ENCODE assay signal across 25 mouse cellular contexts in genomic region chr14:31597446-31597845, GRCm38 (mm10). TPM values are rescaled to one million over a fixed set of nuclear protein-coding genes. Genes with fewer than 3 reads are reported as not detected.
"Had no signal": no experiment of that assay in that cellular context is flagged by ENCODE, and none has a peak within 500 bp of the region (broad histone marks: within the 10 kb centered on the region; RNA-seq: fewer than 3 reads in every experiment).

No protein-coding gene starts in this region.

- H3K27me3 ChIP-seq: kidney, embryonic 15.5 days; lung, embryonic 15.5 days; midbrain, embryonic 12.5 days; midbrain, embryonic 15.5 days; neural tube, embryonic 12.5 days; neural tube, embryonic 15.5 days had no signal

- H3K36me3 ChIP-seq: kidney, embryonic 15.5 days; lung, embryonic 15.5 days; midbrain, embryonic 12.5 days; midbrain, embryonic 15.5 days; neural tube, embryonic 12.5 days; neural tube, embryonic 15.5 days had no signal

- ATAC-seq: midbrain, embryonic 15.5 days had no signal

- DNase-seq: kidney, adult 11 months; kidney, adult 8-10 months; kidney, postnatal 10 days; kidney, postnatal 36 days; layer of hippocampus, postnatal 36 days; lung, adult 18-20 months; lung, postnatal 10 days; lung, postnatal 4 days; right cerebral cortex, adult 18-20 months; right cerebral cortex, postnatal 14 days; spleen, adult 18-20 months; thymus, adult 18-20 months; thymus, postnatal 36 days had no signal

- H3K9me3 ChIP-seq: kidney, embryonic 15.5 days; lung, embryonic 15.5 days; midbrain, embryonic 12.5 days; midbrain, embryonic 15.5 days; neural tube, embryonic 12.5 days; neural tube, embryonic 15.5 days had no signal

- H3K9ac ChIP-seq: kidney, embryonic 15.5 days; liver, embryonic 14.5 days; lung, embryonic 15.5 days; midbrain, embryonic 12.5 days; midbrain, embryonic 15.5 days; neural tube, embryonic 12.5 days; neural tube, embryonic 15.5 days had no signal

- H3K27ac ChIP-seq: kidney, embryonic 15.5 days; left cerebral cortex, adult 2 months; liver, embryonic 14.5 days; lung, embryonic 15.5 days; midbrain, embryonic 12.5 days; midbrain, embryonic 15.5 days; neural tube, embryonic 12.5 days; neural tube, embryonic 15.5 days had no signal

- H3K4me2 ChIP-seq: kidney, embryonic 15.5 days; lung, embryonic 15.5 days; midbrain, embryonic 12.5 days; midbrain, embryonic 15.5 days; neural tube, embryonic 12.5 days; neural tube, embryonic 15.5 days had no signal

- H3K4me3 ChIP-seq: kidney, embryonic 15.5 days; left cerebral cortex, adult 2 months; lung, embryonic 15.5 days; midbrain, embryonic 12.5 days; midbrain, embryonic 15.5 days; neural tube, embryonic 12.5 days; neural tube, embryonic 15.5 days had no signal

- H3K4me1 ChIP-seq: kidney, embryonic 15.5 days; lung, embryonic 15.5 days; midbrain, embryonic 12.5 days; midbrain, embryonic 15.5 days; neural tube, embryonic 12.5 days; neural tube, embryonic 15.5 days had no signal

RNA-seq across cellular contexts. Expression of gene Colq, which starts 6.3 kb away (rescaled TPM):
- polyA plus RNA-seq: midbrain, embryonic 15.5 days had no signal

RNA-seq across cellular contexts. Expression of gene Gm49387, which starts 43.2 kb away (rescaled TPM):
- total RNA-seq: layer of hippocampus, adult 8-10 months; layer of hippocampus, postnatal 10 days; layer of hippocampus, postnatal 36 days; left cerebral cortex, adult 2 months; liver, adult 2 months; megakaryocyte, adult 5-6 weeks had no signal
